Mouse (Mus musculus) liver, embryonic 16.5 days (tissue): ENCODE data around the gene Cox8a. TPM values are rescaled to one million over a fixed set of nuclear protein-coding genes. Genes with fewer than 3 reads are reported as not detected.

Source experiments
- ATAC-seq: fragments of 200-750 bp; cut with Nextera tagmentation; 2 replicates; pipeline ENCODE4 v1.8.0; 2017; ENCODE audit warnings: low read depth, mild to moderate bottlenecking, moderate number of reproducible peaks, moderate library complexity
- H3K27ac ChIP-seq: fragments of 300-500 bp; sonication (generic); 2 replicates; pipeline ENCODE4 v1.5.1; 2014; ENCODE audit warnings: mild to moderate bottlenecking, low read length
- H3K27me3 ChIP-seq: fragments of 300-500 bp; sonication (generic); 2 replicates; pipeline ENCODE4 v1.6.1; 2014; ENCODE audit warnings: low read depth, low read length, mixed read lengths; ENCODE audit not compliant: control insufficient read depth, insufficient read depth
- H3K36me3 ChIP-seq: fragments of 300-500 bp; sonication (generic); 2 replicates; pipeline ENCODE4 v1.6.1; 2014; ENCODE audit warnings: mild to moderate bottlenecking; ENCODE audit not compliant: control insufficient read depth, insufficient read depth
- H3K4me1 ChIP-seq: fragments of 300-500 bp; sonication (generic); 2 replicates; pipeline ENCODE4 v1.6.1; 2014; ENCODE audit warnings: low read depth, low read length, mixed read lengths; ENCODE audit not compliant: control insufficient read depth
- H3K4me2 ChIP-seq: fragments of 300-500 bp; sonication (generic); 2 replicates; pipeline ENCODE4 v1.6.1; 2014; ENCODE audit warnings: low read depth, low read length, mixed read lengths
- H3K4me3 ChIP-seq: fragments of 300-500 bp; sonication (generic); 2 replicates; pipeline ENCODE4 v1.5.1; 2014; ENCODE audit warnings: low read depth, mild to moderate bottlenecking, low read length
- H3K9ac ChIP-seq: fragments of 300-500 bp; sonication (generic); 2 replicates; pipeline ENCODE4 v1.6.1; 2014; ENCODE audit warnings: low read depth, low read length
- H3K9me3 ChIP-seq: fragments of 300-500 bp; sonication (generic); replicated peaks from 2 replicates; pipeline ENCODE4 v1.6.1; 2016; ENCODE audit warnings: low read length; ENCODE audit not compliant: control insufficient read depth
- WGBS: fragments of 180-500 bp; shearing (Covaris S2); extraction: QIAGEN DNeasy Blood & Tissue Kit; methylation state at CpG from one replicate; pipeline ENCODE4 v1.1.7; 2014; ENCODE audit not compliant: insufficient replicate concordance; 5-methylcytosine and 5-hydroxymethylcytosine counted together
- polyA plus RNA-seq: library from polyadenylated mRNA; unstranded; fragments of >200 nt; fragmentation: Nextera tagmentation; extraction: Ambion mirVana; gene quantifications from 2 replicates; pipeline ENCODE4 v1.2.1, GENCODE M21; 2015

Cox8a gene
- polyA plus RNA-seq, result 563 and 565 TPM in 2 replicates

- Histone ChIP-seq H3K4me2 (peak within 1 kb of the TSS; percentile 95), H3K4me1 (peaks cover 32% of the 10 kb centered on the region), H3K36me3 (peaks cover 20% of the 10 kb centered on the region), H3K27ac (peak within 1 kb of the TSS; percentile 78), H3K9me3 (no peaks in the 10 kb centered on the region), H3K4me3 (peak within 1 kb of the TSS; percentile 72), H3K9ac (peak within 1 kb of the TSS; percentile 77), H3K27me3 (no peaks in the 10 kb centered on the region)
- peak; percentile 98 for ATAC-seq
- under 1% methylated on average over 50 of the region's 50 CpGs for WGBS
These were observed at the start of gene Cox8a for GRCm38 (mm10) chr19:7217162-7217925. TSS of gene Cox8a (minus strand) at chr19:7217616.

- 57% methylated on average over 4 of the region's 4 CpGs for WGBS
- no peak overlapping the region for H3K4me2 ChIP-seq
- no peak overlapping the region for H3K9ac ChIP-seq
These were observed 49.0 kb upstream of the Cox8a start for GRCm38 (mm10) chr19:7266421-7266831.

DNA sequence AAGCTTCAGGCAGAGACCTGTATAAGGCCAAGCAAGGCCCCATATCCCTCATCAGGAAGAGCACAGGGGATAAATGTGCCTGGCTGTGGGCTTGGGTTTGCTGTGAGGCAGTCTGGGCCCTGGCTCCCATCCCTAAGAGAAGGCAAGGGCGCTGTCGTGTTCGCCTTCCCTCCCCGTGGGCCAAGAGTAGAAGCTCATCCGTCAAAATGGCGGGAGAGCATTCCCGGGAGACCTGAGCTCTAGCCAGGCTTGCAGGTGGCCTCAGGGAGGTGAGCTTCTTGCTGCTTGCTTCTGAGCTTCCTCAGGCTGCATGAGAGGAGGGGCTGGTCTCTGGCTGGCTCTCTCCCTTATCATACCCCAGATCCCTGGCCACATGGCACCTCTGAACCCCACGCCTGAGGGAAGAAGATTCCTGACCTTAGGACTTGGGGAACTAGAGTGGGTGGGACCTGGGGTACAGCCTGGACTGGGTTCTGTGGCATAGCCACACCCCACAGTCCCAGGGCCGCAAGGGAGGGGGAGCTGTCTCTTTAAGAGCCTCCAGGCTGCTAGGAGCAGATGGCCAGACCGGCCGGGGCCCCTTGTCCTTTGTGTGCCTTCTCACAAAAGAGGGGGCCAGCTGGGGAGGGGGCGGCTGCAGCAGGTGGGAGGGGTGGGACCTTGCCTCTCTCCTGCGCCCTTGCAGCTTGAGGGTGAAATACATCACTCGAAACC is 48.2 kb upstream of the Cox8a start:
- H3K27ac ChIP-seq, result no peak overlapping the region
- no peak overlapping the region for H3K9ac ChIP-seq
- no peak overlapping the region for H3K4me2 ChIP-seq
- peaks cover 39% of the 10 kb centered on the region for H3K27me3 ChIP-seq
- no peaks in the 10 kb centered on the region for H3K9me3 ChIP-seq
- peaks cover 25% of the 10 kb centered on the region for H3K4me1 ChIP-seq
- 36% methylated on average over 14 of the region's 14 CpGs for WGBS
- ATAC-seq, result no peak
- H3K36me3 ChIP-seq, result no peaks in the 10 kb centered on the region
- no peak overlapping the region for H3K4me3 ChIP-seq

More at GRCm38 (mm10) chr19:7266421-7266831, 49.0 kb upstream of the Cox8a start:
- H3K9me3 ChIP-seq, result no peaks in the 10 kb centered on the region
- no peaks in the 10 kb centered on the region for H3K36me3 ChIP-seq
- no peak overlapping the region for H3K27ac ChIP-seq
- no peak for ATAC-seq
- peaks cover 39% of the 10 kb centered on the region for H3K27me3 ChIP-seq
- peaks cover 25% of the 10 kb centered on the region for H3K4me1 ChIP-seq
- no peak overlapping the region for H3K4me3 ChIP-seq

DNA sequence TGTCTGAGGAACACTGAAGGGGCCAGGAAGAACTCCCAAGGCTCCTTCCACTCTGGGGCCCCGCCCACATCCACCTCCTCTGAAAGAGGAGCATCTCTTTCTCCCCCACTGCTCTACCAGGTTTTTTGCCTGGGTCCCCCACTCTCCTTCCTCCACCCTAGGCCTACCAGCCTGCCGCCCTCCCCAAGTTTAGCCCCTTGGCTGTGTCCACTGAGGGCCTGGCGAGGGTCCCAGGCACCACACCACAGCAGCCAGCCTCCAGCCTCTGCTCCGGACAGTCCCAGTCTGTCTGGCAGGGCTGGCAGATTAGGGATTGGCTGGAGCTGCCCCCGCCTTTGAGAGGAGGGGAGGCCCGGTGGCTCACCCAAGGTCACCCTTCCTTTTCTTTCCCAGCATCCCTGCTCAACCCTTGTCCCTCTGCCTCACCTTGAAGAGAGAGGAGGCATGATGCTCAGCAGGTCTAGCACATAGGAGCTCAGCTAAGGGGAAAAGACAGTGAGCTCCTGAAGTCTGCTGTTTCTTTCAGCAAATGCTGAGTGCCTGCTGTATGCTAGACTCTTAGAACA is 47.4 kb upstream of the Cox8a start:
- H3K4me1 ChIP-seq, result peaks cover 25% of the 10 kb centered on the region

DNA sequence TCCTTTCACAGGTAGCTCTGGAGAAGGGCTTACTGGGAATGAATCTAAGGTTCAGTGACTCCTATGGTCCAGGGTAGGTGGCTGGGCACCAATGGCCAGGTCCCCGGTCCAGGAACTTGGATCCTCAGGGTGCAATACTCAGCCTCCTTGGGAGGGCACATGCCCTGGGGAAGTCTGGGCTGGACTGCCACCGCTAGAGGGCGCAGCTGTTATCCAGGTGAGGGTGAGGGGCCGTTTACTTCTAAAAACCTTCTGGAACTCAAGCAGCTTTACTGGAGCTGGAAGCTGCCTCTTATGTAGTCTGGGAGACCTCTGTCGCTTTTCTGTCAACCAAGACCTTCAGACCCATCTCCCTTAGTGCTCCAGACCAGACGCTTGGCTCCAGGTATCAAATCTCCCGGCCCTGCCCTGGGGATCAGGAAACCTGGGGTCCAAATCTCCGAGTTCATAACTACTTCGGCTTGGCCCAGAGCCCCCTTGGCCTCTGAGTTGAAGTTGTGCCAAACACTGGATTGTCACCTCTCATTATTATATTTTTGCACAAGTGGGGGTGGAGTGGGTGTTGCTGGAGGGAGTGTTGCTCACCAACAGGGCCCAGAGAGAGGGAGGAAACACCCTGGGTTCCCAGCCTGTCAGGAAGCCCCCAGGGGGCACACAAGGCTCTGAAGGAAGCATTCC is 46.8 kb upstream of the Cox8a start:
- peaks cover 34% of the 10 kb centered on the region for H3K27me3 ChIP-seq
- no peak overlapping the region for H3K9ac ChIP-seq
- H3K4me2 ChIP-seq, result no peak overlapping the region
- 23% methylated on average over 9 of the region's 9 CpGs for WGBS
- H3K36me3 ChIP-seq, result no peaks in the 10 kb centered on the region
- H3K4me3 ChIP-seq, result no peak overlapping the region
- ATAC-seq, result no peak
- no peak overlapping the region for H3K27ac ChIP-seq
- H3K9me3 ChIP-seq, result no peaks in the 10 kb centered on the region
- peaks cover 21% of the 10 kb centered on the region for H3K4me1 ChIP-seq

More for the DNA sequence above, 47.4 kb upstream of the Cox8a start:
- no peak overlapping the region for H3K4me2 ChIP-seq
- 40% methylated on average over 6 of the region's 6 CpGs for WGBS
- H3K9ac ChIP-seq, result no peak overlapping the region
- no peak overlapping the region for H3K4me3 ChIP-seq
- peaks cover 39% of the 10 kb centered on the region for H3K27me3 ChIP-seq
- no peak overlapping the region for H3K27ac ChIP-seq
- ATAC-seq, result no peak
- H3K36me3 ChIP-seq, result no peaks in the 10 kb centered on the region
- H3K9me3 ChIP-seq, result no peaks in the 10 kb centered on the region

DNA sequence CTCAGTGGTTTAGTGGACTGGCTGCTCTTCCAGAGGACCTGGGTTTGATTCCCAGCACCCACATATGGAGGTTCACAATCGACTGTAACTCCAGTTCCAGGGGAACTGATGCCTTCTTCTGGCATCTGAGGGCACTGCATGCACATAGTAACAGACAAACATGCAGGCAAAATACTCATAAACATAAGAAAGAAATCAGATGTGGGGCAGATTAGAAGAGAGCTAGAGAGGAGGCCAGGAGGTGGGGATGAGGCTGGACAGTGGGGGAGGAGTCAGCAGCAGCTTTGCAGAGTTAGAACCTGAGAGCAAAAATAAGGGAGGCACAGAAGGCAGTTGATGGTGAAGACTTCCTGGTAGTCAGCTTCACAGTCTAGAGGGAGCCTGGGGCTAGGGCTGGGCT is 45.2 kb upstream of the Cox8a start:
- Histone ChIP-seq H3K4me1 (peaks cover 8% of the 10 kb centered on the region), H3K27me3 (peaks cover 18% of the 10 kb centered on the region), H3K9me3 (no peaks in the 10 kb centered on the region), H3K36me3 (no peaks in the 10 kb centered on the region), H3K9ac (no peak overlapping the region), H3K4me2 (no peak overlapping the region), H3K4me3 (no peak overlapping the region), H3K27ac (no peak overlapping the region)
- no peak for ATAC-seq
- 58% methylated on average over 1 of the region's 1 CpGs for WGBS

DNA sequence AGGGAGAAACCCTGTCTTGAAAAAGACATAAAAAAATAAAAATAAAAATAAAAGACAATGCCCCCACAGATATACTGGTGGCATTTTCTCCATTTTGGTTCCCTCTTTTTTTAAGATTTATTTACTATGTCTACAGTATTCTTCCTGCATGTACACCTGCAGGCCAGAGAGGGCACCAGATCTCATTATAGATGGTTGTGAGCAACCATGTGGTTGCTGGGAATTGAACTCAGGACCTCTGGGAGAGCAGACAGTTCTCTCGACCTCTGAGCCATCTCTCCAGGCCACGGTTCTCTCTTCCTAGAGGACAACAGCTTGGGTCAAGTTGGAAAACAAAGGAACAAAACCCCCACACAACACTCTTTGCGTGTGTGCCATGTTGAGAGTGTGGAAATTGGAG is 44.5 kb upstream of the Cox8a start:
- no peak overlapping the region for H3K27ac ChIP-seq
- peaks cover 12% of the 10 kb centered on the region for H3K27me3 ChIP-seq
- no peak overlapping the region for H3K4me3 ChIP-seq
- H3K9ac ChIP-seq, result no peak overlapping the region
- no peaks in the 10 kb centered on the region for H3K36me3 ChIP-seq
- H3K4me1 ChIP-seq, result peaks cover 1% of the 10 kb centered on the region
- no peaks in the 10 kb centered on the region for H3K9me3 ChIP-seq
- ATAC-seq, result no peak
- H3K4me2 ChIP-seq, result no peak overlapping the region
- WGBS, result 60% methylated on average over 3 of the region's 3 CpGs

DNA sequence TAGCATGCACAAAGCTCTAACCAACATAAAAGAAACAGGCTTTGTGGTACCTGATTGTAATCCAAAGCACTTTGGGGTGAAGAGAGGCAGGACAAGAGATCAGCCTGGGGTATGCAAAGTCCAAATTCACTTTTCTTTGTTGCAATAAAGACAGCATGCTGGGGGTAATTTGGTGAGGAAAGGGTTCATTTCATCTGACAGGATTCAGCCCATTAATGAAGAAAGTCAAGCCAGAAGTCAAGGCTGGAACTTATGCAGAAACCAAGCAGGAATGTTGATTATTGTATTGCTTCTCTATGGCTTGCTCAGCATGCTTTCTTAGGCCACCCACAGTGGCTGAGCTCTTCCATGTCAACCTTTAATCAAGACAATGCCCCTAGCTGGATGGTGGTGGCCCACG is 44.1 kb upstream of the Cox8a start:
- H3K9ac ChIP-seq, result no peak overlapping the region
- H3K36me3 ChIP-seq, result no peaks in the 10 kb centered on the region
- H3K4me2 ChIP-seq, result no peak overlapping the region
- no peak overlapping the region for H3K27ac ChIP-seq
- no peaks in the 10 kb centered on the region for H3K9me3 ChIP-seq
- H3K27me3 ChIP-seq, result peaks cover 8% of the 10 kb centered on the region
- H3K4me1 ChIP-seq, result no peaks in the 10 kb centered on the region
- WGBS, result 83% methylated on average over 1 of the region's 1 CpGs
- ATAC-seq, result no peak
- no peak overlapping the region for H3K4me3 ChIP-seq
